Mouse (Mus musculus): ENCODE measurements around the gene Cmc4. TPM values are rescaled to one million over a fixed set of nuclear protein-coding genes. Genes with fewer than 3 reads are reported as not detected.

The Cmc4 gene
- polyA plus RNA-seq, 1 experiment from 2014 or later: 21.7 TPM

DNA sequence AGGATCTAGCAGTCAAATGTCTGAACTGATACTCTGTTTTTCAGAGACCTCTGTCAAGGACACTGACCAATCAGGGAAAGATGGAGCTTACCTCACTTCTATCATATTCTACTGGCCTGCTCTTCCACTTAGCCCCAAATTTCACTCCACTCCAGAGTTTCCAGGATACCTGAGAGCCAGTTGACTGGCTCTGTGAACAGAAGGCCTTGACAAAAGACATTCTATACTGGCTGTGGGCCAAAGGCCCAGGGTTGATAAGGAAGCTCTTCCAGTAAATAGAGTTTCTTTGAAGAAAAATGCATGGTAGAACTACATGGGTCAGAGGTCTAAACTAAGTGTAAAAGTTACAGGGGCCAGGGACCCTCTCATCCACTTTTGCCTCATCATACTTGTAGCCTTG, 46.2 kb downstream of the Cmc4 start:
- no peaks in the 10 kb centered on the region for H3K36me3 ChIP-seq
- no peaks in the 10 kb centered on the region for H3K4me1 ChIP-seq (replicated peaks)
- no peak for ATAC-seq (ENCODE audit: low read depth)
- no peaks in the 10 kb centered on the region for H3K27me3 ChIP-seq
- H3K9me3 ChIP-seq: no peaks in the 10 kb centered on the region
- H3K9ac ChIP-seq: no peak overlapping the region
- no peak overlapping the region for H3K27ac ChIP-seq (replicated peaks)
- H3K4me3 ChIP-seq: no peak overlapping the region
- H3K4me2 ChIP-seq: no peak overlapping the region

Other genes starting within 250 kb of the Cmc4 start
- gene Fundc2, start 34.2 kb downstream of the Cmc4 start, polyA plus RNA-seq (2015; fragmentation: Nextera tagmentation; extraction: Ambion mirVana): 31.1 TPM in 2 replicates
- 1.0 TPM in 2 replicates for gene F8, start 34.0 kb downstream of the Cmc4 start, polyA plus RNA-seq (2015; fragmentation: Nextera tagmentation; extraction: Ambion mirVana)
- gene Mtcp1, start within 50 bp of the Cmc4 start, polyA plus RNA-seq (2015; fragmentation: Nextera tagmentation; extraction: Ambion mirVana): 4.9 and 5.8 TPM in 2 replicates
- 55.0 and 62.6 TPM in 2 replicates for gene Brcc3, start within 50 bp of the Cmc4 start, polyA plus RNA-seq (2015; fragmentation: Nextera tagmentation; extraction: Ambion mirVana)
- 361 and 368 TPM in 2 replicates for gene Vbp1, start 97.7 kb upstream of the Cmc4 start, polyA plus RNA-seq (2015; fragmentation: Nextera tagmentation; extraction: Ambion mirVana)
- gene Rab39b, start 161.6 kb upstream of the Cmc4 start, polyA plus RNA-seq (2015; fragmentation: Nextera tagmentation; extraction: Ambion mirVana): 26.1 and 26.3 TPM in 2 replicates